7 mouse cellular contexts compared by ENCODE assay signal in the genomic region with DNA sequence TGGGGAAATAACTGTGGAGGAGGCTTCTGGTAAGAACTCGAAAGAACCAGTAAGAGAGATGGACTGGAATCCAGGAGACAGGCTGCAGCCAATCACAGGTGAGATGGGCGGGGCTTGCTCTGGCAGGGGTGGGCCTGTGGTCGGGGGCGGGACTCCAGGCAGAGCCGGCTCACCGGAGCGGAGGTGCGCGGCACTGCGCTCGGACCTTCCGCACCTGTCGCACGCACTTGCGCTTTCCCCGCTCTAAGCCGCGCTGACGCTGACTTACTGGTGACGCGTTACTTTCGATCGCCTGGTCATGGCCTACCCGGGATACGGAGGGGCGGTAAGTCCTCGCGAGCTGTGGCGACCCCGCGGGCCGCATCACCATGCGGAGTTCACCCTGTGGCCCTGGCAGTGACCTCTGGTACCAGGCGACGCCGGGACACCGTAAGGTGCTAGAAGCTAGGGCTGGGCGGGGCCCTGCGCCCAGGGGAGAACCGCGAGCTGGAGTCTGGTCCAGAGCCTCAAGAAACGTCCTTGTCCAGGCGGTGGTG. TPM values are rescaled to one million over a fixed set of nuclear protein-coding genes. Genes with fewer than 3 reads are reported as not detected.
DNase-seq lines count a peak whose midpoint lies in the region; ATAC-seq and TF ChIP-seq lines count a peak whose summit lies in the region.

Gene Gca, plus strand, starts transcription at position 151 of the 536 bp plus-strand sequence.

- DNase-seq in heart, adult 9 months (ENCODE audit: low spot score in 2 of 2) = peak; percentile 58 to 73
- peak; percentile 76 for DNase-seq in limb, embryonic 14.5 days (ENCODE audit: low spot score)
- DNase-seq in spleen, postnatal 14 days (ENCODE audit: low spot score in 2 of 2) = peak; percentile 55 to 58

- peak; percentile 71; the same call in 1 of the 2 replicates for TF ChIP-seq POLR2A in bone marrow, adult 2 months (IDR thresholded peaks at IDR 0.05; ENCODE audit: borderline replicate concordance, control insufficient read depth, low read depth, low read length)
- TF ChIP-seq POLR2A in embryonic fibroblast, embryonic 13.5 days (IDR thresholded peaks at IDR 0.05; ENCODE audit: low read depth, low read length) = peak; percentile 46
- no peak for TF ChIP-seq POLR2A in limb, embryonic 14.5 days (IDR thresholded peaks at IDR 0.05; ENCODE audit: borderline replicate concordance, extremely low read depth, insufficient read depth, insufficient read length)

- ATAC-seq in kidney, embryonic 14.5 days (ENCODE audit: low FRiP score, low TSS enrichment) = peak; percentile 100
- peak; percentile 90 for ATAC-seq in limb, embryonic 14.5 days (ENCODE audit: low FRiP score, low read depth)
- ATAC-seq in midbrain, embryonic 16.5 days = peak; percentile 98

- H3K4me2 ChIP-seq in kidney, embryonic 14.5 days (replicated peaks; ENCODE audit: low read depth, low read length) = peak within 1 kb of the TSS; percentile 70
- peak within 1 kb of the TSS; percentile 91 for H3K4me2 ChIP-seq in limb, embryonic 14.5 days (replicated peaks; ENCODE audit: low read depth, low read length, severe bottlenecking)
- H3K4me2 ChIP-seq in midbrain, embryonic 16.5 days (ENCODE audit: low read length) = peak within 1 kb of the TSS; percentile 98

- no peaks in the 10 kb centered on the region; the same call in 1 of the 2 replicates for H3K27me3 ChIP-seq in kidney, embryonic 14.5 days (ENCODE audit: control insufficient read depth, insufficient read depth, low read length)
- peaks cover 12% of the 10 kb centered on the region; the same call in 1 of the 2 replicates for H3K27me3 ChIP-seq in limb, embryonic 14.5 days (ENCODE audit: control insufficient read depth, insufficient read depth, low read length)
- no peaks in the 10 kb centered on the region for H3K27me3 ChIP-seq in midbrain, embryonic 16.5 days (ENCODE audit: control insufficient read depth, insufficient read depth, low read depth, low read length)

- H3K4me1 ChIP-seq in bone marrow, adult 2 months (ENCODE audit: control insufficient read depth, insufficient read depth, low read length) = no peaks in the 10 kb centered on the region; the same call in 1 of the 2 replicates
- no peaks in the 10 kb centered on the region for H3K4me1 ChIP-seq in embryonic fibroblast, embryonic 13.5 days (ENCODE audit: control insufficient read depth, insufficient read depth, low read length)
- H3K4me1 ChIP-seq in kidney, embryonic 14.5 days (ENCODE audit: control insufficient read depth, insufficient read depth, low read length) = no peaks in the 10 kb centered on the region
- no peaks in the 10 kb centered on the region for H3K4me1 ChIP-seq in limb, embryonic 14.5 days (ENCODE audit: control insufficient read depth, insufficient read depth, low read length)
- H3K4me1 ChIP-seq in midbrain, embryonic 16.5 days (ENCODE audit: control insufficient read depth, insufficient read depth, low read length) = peaks cover 2% of the 10 kb centered on the region; the same call in 1 of the 2 replicates

- 1% methylated on average over 41 of the region's 43 CpGs for WGBS in bone marrow, adult 2 months
- WGBS in kidney, embryonic 14.5 days = under 1% methylated on average over 42 of the region's 43 CpGs
- under 1% methylated on average over 43 of the region's 43 CpGs for WGBS in limb, embryonic 14.5 days
- WGBS in midbrain, embryonic 16.5 days = under 1% methylated on average over 43 of the region's 43 CpGs

- no peaks in the 10 kb centered on the region for H3K9me3 ChIP-seq in kidney, embryonic 14.5 days (ENCODE audit: control insufficient read depth, low read length)
- H3K9me3 ChIP-seq in limb, embryonic 14.5 days (ENCODE audit: control insufficient read depth, low read length) = no peaks in the 10 kb centered on the region
- no peaks in the 10 kb centered on the region for H3K9me3 ChIP-seq in midbrain, embryonic 16.5 days (replicated peaks; ENCODE audit: control insufficient read depth, low read length, poor library complexity, severe bottlenecking)

- peak within 1 kb of the TSS; percentile 93 for H3K27ac ChIP-seq in bone marrow, adult 2 months (ENCODE audit: control insufficient read depth, insufficient read depth, low read depth, low read length, poor library complexity)
- no peak within 1 kb of the TSS for H3K27ac ChIP-seq in embryonic fibroblast, embryonic 13.5 days (ENCODE audit: insufficient read depth, low read length)
- H3K27ac ChIP-seq in kidney, embryonic 14.5 days (ENCODE audit: low read depth, low read length) = no peak within 1 kb of the TSS
- H3K27ac ChIP-seq in limb, embryonic 14.5 days (replicated peaks; ENCODE audit: low read depth, low read length) = no peak within 1 kb of the TSS
- H3K27ac ChIP-seq in midbrain, embryonic 16.5 days (ENCODE audit: low read length) = no peak within 1 kb of the TSS

- peak within 1 kb of the TSS; percentile 97 for H3K4me3 ChIP-seq in bone marrow, adult 2 months (replicated peaks; ENCODE audit: control insufficient read depth, low read depth, low read length)
- peak within 1 kb of the TSS; percentile 75 for H3K4me3 ChIP-seq in embryonic fibroblast, embryonic 13.5 days (ENCODE audit: insufficient read depth, low read length)
- peak within 1 kb of the TSS; percentile 64 for H3K4me3 ChIP-seq in kidney, embryonic 14.5 days (ENCODE audit: low read length)
- H3K4me3 ChIP-seq in limb, embryonic 14.5 days (replicated peaks; ENCODE audit: low read length) = peak within 1 kb of the TSS; percentile 50
- H3K4me3 ChIP-seq in midbrain, embryonic 16.5 days (ENCODE audit: low read depth, low read length) = peak within 1 kb of the TSS; percentile 79

- no peak for TF ChIP-seq CTCF in bone marrow, adult 2 months (IDR thresholded peaks at IDR 0.05; ENCODE audit: control insufficient read depth, insufficient read depth, low read length)
- no peak for TF ChIP-seq CTCF in embryonic fibroblast, embryonic 13.5 days (IDR thresholded peaks at IDR 0.05; ENCODE audit: borderline replicate concordance, insufficient read depth, low read length)

- H3K9ac ChIP-seq in kidney, embryonic 14.5 days (ENCODE audit: low read depth, low read length) = peak within 1 kb of the TSS; percentile 56
- H3K9ac ChIP-seq in limb, embryonic 14.5 days (ENCODE audit: low read depth, low read length, severe bottlenecking) = peak within 1 kb of the TSS; percentile 39; the same call in 1 of the 2 replicates
- H3K9ac ChIP-seq in midbrain, embryonic 16.5 days (ENCODE audit: low read depth, low read length) = peak within 1 kb of the TSS; percentile 74

- no peaks in the 10 kb centered on the region for H3K36me3 ChIP-seq in kidney, embryonic 14.5 days (ENCODE audit: control insufficient read depth, insufficient read depth, low read length)
- no peaks in the 10 kb centered on the region for H3K36me3 ChIP-seq in limb, embryonic 14.5 days (ENCODE audit: control insufficient read depth, insufficient read depth, low read length)
- H3K36me3 ChIP-seq in midbrain, embryonic 16.5 days (ENCODE audit: control insufficient read depth, insufficient read depth, low read length) = no peaks in the 10 kb centered on the region

RNA-seq across cellular contexts. Expression of gene Gca, which starts in this region (rescaled TPM):
- polyA plus RNA-seq in bone marrow, adult 2 months (2011; ENCODE audit: insufficient read depth, insufficient read length, low replicate concordance, missing spikeins) = 5.8 and 17.3 TPM in 2 replicates
- polyA plus RNA-seq in embryonic fibroblast, embryonic 13.5 days (2011; ENCODE audit: insufficient read length, low read depth, missing spikeins) = 4.4 and 7.7 TPM in 2 replicates
- 15.3 and 20.6 TPM in 2 replicates for polyA plus RNA-seq in kidney, embryonic 14.5 days (2014; fragmentation: Nextera tagmentation; extraction: Ambion mirVana)
- 2.6 and 2.8 TPM in 2 replicates for polyA plus RNA-seq in limb, embryonic 14.5 days (2012; rRNA removed)
- polyA plus RNA-seq in limb, embryonic 14.5 days (2014; fragmentation: Nextera tagmentation; extraction: Ambion mirVana) = 2.7 and 3.2 TPM in 2 replicates
- polyA plus RNA-seq in midbrain, embryonic 16.5 days (2015; fragmentation: Nextera tagmentation; extraction: Ambion mirVana) = 3.7 and 3.9 TPM in 2 replicates
